Comparison of ENCODE assay signal across 18 mouse cellular contexts in the genomic region with DNA sequence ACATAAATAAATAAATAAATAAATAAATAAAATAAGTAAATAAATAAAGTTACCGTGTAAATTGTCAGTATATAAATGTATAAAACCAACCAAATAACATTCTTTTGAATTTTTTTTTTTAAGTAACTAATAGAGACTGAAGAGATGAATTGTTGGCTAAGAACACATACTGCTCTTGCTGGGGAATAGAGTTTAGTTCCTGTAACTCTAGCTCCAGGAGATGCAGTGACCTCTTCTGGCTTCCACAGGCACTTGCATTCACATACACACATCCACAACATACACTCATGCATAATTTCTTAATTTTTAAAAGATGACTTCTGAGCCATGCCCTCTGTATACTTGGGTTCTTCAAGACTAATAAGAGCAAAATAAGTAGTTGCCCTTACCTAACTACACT. TPM values are rescaled to one million over a fixed set of nuclear protein-coding genes. Genes with fewer than 3 reads are reported as not detected.
"Had no signal": no experiment of that assay in that cellular context is flagged by ENCODE, and none has a peak within 500 bp of the region (broad histone marks: within the 10 kb centered on the region; RNA-seq: fewer than 3 reads in every experiment).

No protein-coding gene starts in this region.

- H3K27ac ChIP-seq: intestine, embryonic 15.5 days; limb, embryonic 12.5 days; liver, embryonic 14.5 days; midbrain, embryonic 12.5 days; neural tube, embryonic 12.5 days had no signal

- DNase-seq: kidney, adult 8-10 months; kidney, postnatal 10 days; kidney, postnatal 4 days; liver; lung, adult 2 months; lung, postnatal 36 days; retina, postnatal 1 day; right cerebral cortex, postnatal 4 days; spleen, adult 18-20 months; thymus, postnatal 36 days had no signal

- H3K4me3 ChIP-seq: intestine, embryonic 15.5 days; limb, embryonic 12.5 days; megakaryocyte, embryonic 14.5 days; midbrain, embryonic 12.5 days; neural tube, embryonic 12.5 days had no signal

RNA-seq across cellular contexts. Expression of a gene that starts 26.0 kb away (rescaled TPM):
- total RNA-seq: layer of hippocampus, postnatal 14 days; monocyte, adult 5-6 weeks had no signal
- polyA plus RNA-seq: midbrain, embryonic 12.5 days had no signal
